Mouse (Mus musculus) midbrain, embryonic 13.5 days (tissue): Measurements from ENCODE around the gene Ints6. TPM values are rescaled to one million over a fixed set of nuclear protein-coding genes. Genes with fewer than 3 reads are reported as not detected.
"Not testable (repeated sequence)": the region's sequence is repeated elsewhere in the genome, so short reads cannot be mapped to it uniquely, and the experiment has no call there.

Experiments used
- ATAC-seq: fragments of 200-750 bp; cut with Nextera tagmentation; 2 replicates; pipeline ENCODE4 v1.8.0; 2017; ENCODE audit warnings: mild to moderate bottlenecking, moderate TSS enrichment, moderate library complexity
- H3K27ac ChIP-seq: fragments of 300-500 bp; sonication (generic); 2 replicates; pipeline ENCODE4 v1.5.1; 2015; ENCODE audit warnings: inconsistent platforms, mild to moderate bottlenecking, moderate library complexity
- H3K27me3 ChIP-seq: fragments of 300-500 bp; sonication (generic); 2 replicates; pipeline ENCODE4 v1.6.1; 2015; ENCODE audit warnings: mild to moderate bottlenecking, inconsistent platforms
- H3K36me3 ChIP-seq: fragments of 300-500 bp; sonication (generic); 2 replicates; pipeline ENCODE4 v1.6.1; 2015; ENCODE audit warnings: mild to moderate bottlenecking, inconsistent platforms
- H3K4me1 ChIP-seq: fragments of 300-500 bp; sonication (generic); replicated peaks from 2 replicates; pipeline ENCODE4 v1.6.1; 2015; ENCODE audit warnings: inconsistent platforms
- H3K4me2 ChIP-seq: fragments of 300-500 bp; sonication (generic); replicated peaks from 2 replicates; pipeline ENCODE4 v1.6.1; 2015; ENCODE audit warnings: moderate library complexity, mild to moderate bottlenecking, inconsistent platforms
- H3K4me3 ChIP-seq: fragments of 300-500 bp; sonication (generic); replicated peaks from 2 replicates; pipeline ENCODE4 v1.5.1; 2015; ENCODE audit warnings: mild to moderate bottlenecking, inconsistent platforms
- H3K9ac ChIP-seq: fragments of 300-500 bp; sonication (generic); replicated peaks from 2 replicates; pipeline ENCODE4 v1.6.1; 2015; ENCODE audit warnings: mild to moderate bottlenecking, inconsistent platforms
- H3K9me3 ChIP-seq: fragments of 300-500 bp; sonication (generic); 2 replicates; pipeline ENCODE4 v1.6.1; 2016; ENCODE audit warnings: mild to moderate bottlenecking, inconsistent platforms
- WGBS: fragments of 180-500 bp; shearing (Covaris S2); methylation state at CpG from one replicate; pipeline ENCODE4 v1.1.7; 2015; 5-methylcytosine and 5-hydroxymethylcytosine counted together
- polyA plus RNA-seq: library from polyadenylated mRNA; unstranded; fragments of >200 nt; fragmentation: Nextera tagmentation; extraction: Ambion mirVana; gene quantifications from 2 replicates; pipeline ENCODE4 v1.2.1, GENCODE M21; 2015

The Ints6 gene
- polyA plus RNA-seq, 1 experiment from 2014 or later = 20.5 TPM

- Histone ChIP-seq H3K4me3 (no peak overlapping the region), H3K36me3 (no peaks in the 10 kb centered on the region), H3K27me3 (no peaks in the 10 kb centered on the region), H3K9me3 (no peaks in the 10 kb centered on the region), H3K9ac (no peak overlapping the region), H3K4me1 (no peaks in the 10 kb centered on the region), H3K4me2 (no peak overlapping the region), H3K27ac (no peak overlapping the region)
- no peak for ATAC-seq
- 91% methylated on average over 6 of the region's 6 CpGs for WGBS
Observed at GRCm38 (mm10) chr14:62648405-62648804, 112.6 kb downstream of the Ints6 start.

- H3K9me3 ChIP-seq, H3K9ac ChIP-seq, H3K36me3 ChIP-seq, H3K4me2 ChIP-seq, H3K27ac ChIP-seq, H3K27me3 ChIP-seq, H3K4me3 ChIP-seq, ATAC-seq: not testable (repeated sequence)
- 94% methylated on average over 6 of the region's 7 CpGs for WGBS
- H3K4me1 ChIP-seq = peaks cover 11% of the 10 kb centered on the region
Observed at GRCm38 (mm10) chr14:62642368-62642767, 118.6 kb downstream of the Ints6 start.

- H3K36me3 ChIP-seq = no peaks in the 10 kb centered on the region
- H3K27me3 ChIP-seq = no peaks in the 10 kb centered on the region
- 55% methylated on average over 4 of the region's 4 CpGs for WGBS
- no peak overlapping the region for H3K27ac ChIP-seq
- H3K9me3 ChIP-seq = no peaks in the 10 kb centered on the region
- peaks cover 13% of the 10 kb centered on the region for H3K4me1 ChIP-seq
- H3K9ac ChIP-seq = no peak overlapping the region
- H3K4me3 ChIP-seq = no peak overlapping the region
- ATAC-seq = no peak
- H3K4me2 ChIP-seq = no peak overlapping the region
Observed at GRCm38 (mm10) chr14:62640396-62640795, 120.6 kb downstream of the Ints6 start.

- Histone ChIP-seq H3K9me3 (no peaks in the 10 kb centered on the region), H3K4me3 (no peak overlapping the region), H3K4me2 (no peak overlapping the region), H3K9ac (no peak overlapping the region), H3K36me3 (no peaks in the 10 kb centered on the region), H3K4me1 (peaks cover 13% of the 10 kb centered on the region), H3K27me3 (no peaks in the 10 kb centered on the region), H3K27ac (no peak overlapping the region)
- no peak for ATAC-seq
- WGBS = 90% methylated on average over 5 of the region's 5 CpGs
Observed at GRCm38 (mm10) chr14:62639551-62639950, 121.4 kb downstream of the Ints6 start.

- Histone ChIP-seq H3K4me1 (peaks cover 13% of the 10 kb centered on the region), H3K4me3 (no peak overlapping the region), H3K27me3 (no peaks in the 10 kb centered on the region), H3K4me2 (no peak overlapping the region), H3K9ac (no peak overlapping the region), H3K9me3 (no peaks in the 10 kb centered on the region), H3K27ac (no peak overlapping the region), H3K36me3 (no peaks in the 10 kb centered on the region)
- 75% methylated on average over 6 of the region's 6 CpGs for WGBS
- ATAC-seq = no peak
Observed at GRCm38 (mm10) chr14:62639111-62639510, 121.9 kb downstream of the Ints6 start.

GRCm38 (mm10) chr14:62638345-62638702, 122.6 kb downstream of the Ints6 start:
- Histone ChIP-seq H3K27ac (peak overlapping the region; percentile 68), H3K9me3 (no peaks in the 10 kb centered on the region), H3K4me2 (peak overlapping the region; percentile 40), H3K36me3 (no peaks in the 10 kb centered on the region), H3K9ac (no peak overlapping the region), H3K27me3 (no peaks in the 10 kb centered on the region), H3K4me3 (no peak overlapping the region; the same call in 1 of the 2 replicates), H3K4me1 (peaks cover 13% of the 10 kb centered on the region)
- 45% methylated on average over 6 of the region's 6 CpGs for WGBS
- peak; percentile 62; the same call in 1 of the 2 replicates for ATAC-seq

GRCm38 (mm10) chr14:62637436-62638344, 123.3 kb downstream of the Ints6 start:
- no peaks in the 10 kb centered on the region for H3K27me3 ChIP-seq
- 30% methylated on average over 9 of the region's 9 CpGs for WGBS
- H3K9me3 ChIP-seq = no peaks in the 10 kb centered on the region
- H3K36me3 ChIP-seq = no peaks in the 10 kb centered on the region
- H3K9ac ChIP-seq = 0 out of 2 replicates have a peak overlapping the region, but pooled peaks have one; percentile 16
- H3K27ac ChIP-seq = peak overlapping the region; percentile 68
- H3K4me3 ChIP-seq = no peak overlapping the region; the same call in 1 of the 2 replicates
- 0 out of 2 replicates have a peak, but pooled peaks have one; percentile 37 for ATAC-seq
- H3K4me1 ChIP-seq = peaks cover 13% of the 10 kb centered on the region
- peak overlapping the region; percentile 40 for H3K4me2 ChIP-seq

GRCm38 (mm10) chr14:62627951-62628350, 133.0 kb downstream of the Ints6 start:
- Histone ChIP-seq H3K4me1 (no peaks in the 10 kb centered on the region), H3K9me3 (peaks cover 2% of the 10 kb centered on the region; the same call in 1 of the 2 replicates), H3K9ac (no peak overlapping the region), H3K4me3 (no peak overlapping the region), H3K27ac (no peak overlapping the region), H3K27me3 (no peaks in the 10 kb centered on the region), H3K4me2 (no peak overlapping the region), H3K36me3 (no peaks in the 10 kb centered on the region)
- ATAC-seq = no peak
- 90% methylated on average over 5 of the region's 5 CpGs for WGBS

Other genes starting within 250 kb of the Ints6 start
- 19.2 and 22.1 TPM in 2 replicates for gene Fam124a, start 205.4 kb downstream of the Ints6 start, polyA plus RNA-seq
- 0.48 TPM in 1 of 2 replicates, not detected in the other for gene Gm4131, start 194.2 kb downstream of the Ints6 start, polyA plus RNA-seq
- not detected in 2 replicates for gene Serpine3, start 97.5 kb downstream of the Ints6 start, polyA plus RNA-seq
- gene Wdfy2, start 76.5 kb upstream of the Ints6 start, polyA plus RNA-seq = 8.4 and 9.1 TPM in 2 replicates
- not detected in 2 replicates for gene Defb48, start 223.3 kb upstream of the Ints6 start, polyA plus RNA-seq
- not detected in 2 replicates for gene Defb47, start 236.9 kb upstream of the Ints6 start, polyA plus RNA-seq